Mouse (Mus musculus): ENCODE results near the gene Zdhhc19. TPM values are rescaled to one million over a fixed set of nuclear protein-coding genes. Genes with fewer than 3 reads are reported as not detected.

The Zdhhc19 gene
- polyA plus RNA-seq, 1 experiment from 2014 or later, result not detected

DNA sequence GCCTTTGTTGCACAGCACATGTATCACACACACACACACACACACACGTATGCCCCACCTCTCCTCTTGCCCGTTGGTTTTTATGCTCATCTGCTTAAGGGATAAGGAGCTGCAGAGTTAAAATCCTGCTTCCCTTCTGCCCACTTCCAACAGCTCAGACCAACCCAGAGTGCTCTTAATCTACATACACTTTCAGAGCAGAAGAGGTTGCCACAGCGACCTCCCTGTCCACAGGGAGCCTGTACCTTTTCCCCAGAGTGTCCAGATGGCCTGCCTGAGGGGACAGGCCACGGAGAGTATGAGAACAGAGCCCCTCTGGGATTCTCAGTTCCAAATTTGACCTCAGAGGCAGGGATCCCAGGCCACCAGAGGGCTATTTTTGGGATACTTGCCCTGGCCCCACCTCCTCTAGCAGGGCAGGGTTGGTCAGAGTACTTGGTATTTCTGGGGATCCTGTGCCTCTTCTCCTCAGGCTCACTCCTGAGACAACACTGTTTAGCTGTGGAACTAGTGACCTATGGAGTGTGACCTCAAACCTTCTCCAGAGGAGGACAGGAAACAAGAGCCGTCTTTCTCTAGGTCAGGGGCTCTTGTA is 39.2 kb downstream of the Zdhhc19 start:
- no peak overlapping the region for H3K9ac ChIP-seq (replicated peaks; ENCODE audit: low read depth, low read length)
- no peak for ATAC-seq (ENCODE audit: low read depth)
- WGBS, result 33% methylated on average over 5 of the region's 5 CpGs

DNA sequence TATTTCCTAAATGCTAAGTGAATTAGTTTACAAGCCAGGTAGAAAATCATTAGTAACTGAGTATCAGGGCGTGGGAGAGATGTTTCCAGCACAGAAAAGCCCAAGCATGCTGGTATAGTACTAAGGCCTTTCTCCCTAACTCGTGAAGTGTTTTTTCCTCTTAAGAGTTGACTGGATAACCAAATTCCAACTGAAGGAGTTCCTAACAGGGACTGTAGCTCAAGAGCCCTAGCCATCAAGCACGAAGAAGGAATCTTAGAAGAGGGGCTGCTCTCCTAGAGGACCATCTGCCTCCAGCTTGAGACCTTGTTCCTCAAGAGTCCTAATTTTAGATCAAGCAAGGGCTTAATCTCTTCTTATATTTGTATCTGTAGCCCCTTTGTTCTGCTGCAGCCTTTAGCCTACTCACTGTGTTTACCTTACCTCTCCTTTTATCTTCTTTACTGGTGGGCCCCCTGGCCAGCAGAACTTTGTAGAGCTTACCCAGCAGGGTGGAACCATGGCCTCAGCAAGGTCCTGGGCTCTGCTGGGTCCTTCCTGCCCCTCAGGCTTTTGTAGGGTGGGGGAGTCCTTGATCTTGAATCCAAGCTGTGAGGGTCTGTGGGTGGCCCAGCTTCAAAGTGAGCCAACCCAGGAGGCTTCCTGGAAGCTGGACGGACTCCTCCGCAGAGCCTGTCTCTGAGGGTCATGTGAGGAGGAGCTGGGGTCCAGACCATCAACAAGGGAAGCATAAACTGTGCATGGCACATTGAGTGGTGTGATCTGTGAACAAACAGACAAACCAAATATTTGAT is 42.0 kb downstream of the Zdhhc19 start:
- 54% methylated on average over 5 of the region's 5 CpGs for WGBS
- no peak for ATAC-seq (ENCODE audit: low read depth)

More for the DNA sequence above, 39.2 kb downstream of the Zdhhc19 start:
- H3K9me3 ChIP-seq (ENCODE audit: control insufficient read depth, low read length), result no peaks in the 10 kb centered on the region
- no peaks in the 10 kb centered on the region for H3K36me3 ChIP-seq (ENCODE audit: control insufficient read depth, insufficient read depth, low read length)
- no peaks in the 10 kb centered on the region for H3K4me1 ChIP-seq (ENCODE audit: control insufficient read depth, insufficient read depth, low read length)
- H3K27ac ChIP-seq (ENCODE audit: low read depth, low read length), result no peak overlapping the region
- no peaks in the 10 kb centered on the region for H3K27me3 ChIP-seq (ENCODE audit: control insufficient read depth, insufficient read depth, low read length)
- no peak overlapping the region for H3K4me3 ChIP-seq (ENCODE audit: low read depth, low read length)
- H3K4me2 ChIP-seq (ENCODE audit: low read depth, low read length), result no peak overlapping the region

DNA sequence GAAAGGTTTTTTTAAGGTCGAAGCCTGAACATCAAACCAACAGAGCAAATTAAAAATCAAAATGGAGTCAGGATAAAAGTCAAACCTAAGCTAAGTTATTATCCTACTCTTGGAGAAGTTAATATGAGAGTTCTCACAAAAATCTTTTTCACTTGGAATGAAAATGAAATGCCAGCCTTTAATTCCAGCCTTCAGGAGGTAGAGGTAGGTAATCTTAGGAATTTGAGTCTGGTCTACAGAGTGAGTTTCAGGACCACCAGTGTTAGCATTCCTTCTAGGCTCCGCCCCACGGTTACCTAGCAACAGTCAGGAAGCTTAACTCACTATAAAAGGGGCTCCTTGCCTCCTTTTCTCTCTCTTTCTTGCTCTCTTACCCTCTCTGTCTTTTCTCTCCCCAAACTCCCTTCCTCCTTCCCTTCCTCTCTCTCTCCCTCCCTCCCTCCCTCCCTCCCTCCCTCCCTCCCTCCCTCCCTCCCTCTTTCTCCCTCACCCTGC is 42.7 kb downstream of the Zdhhc19 start:
- no peak for ATAC-seq (ENCODE audit: low read depth)
- 37% methylated on average over 3 of the region's 3 CpGs for WGBS

More for the DNA sequence above, 42.0 kb downstream of the Zdhhc19 start:
- Histone ChIP-seq H3K27me3 (ENCODE audit: control insufficient read depth, insufficient read depth, low read length) (no peaks in the 10 kb centered on the region), H3K4me3 (ENCODE audit: low read depth, low read length) (no peak overlapping the region), H3K9ac (replicated peaks; ENCODE audit: low read depth, low read length) (no peak overlapping the region), H3K4me2 (ENCODE audit: low read depth, low read length) (no peak overlapping the region), H3K36me3 (ENCODE audit: control insufficient read depth, insufficient read depth, low read length) (no peaks in the 10 kb centered on the region), H3K4me1 (ENCODE audit: control insufficient read depth, insufficient read depth, low read length) (no peaks in the 10 kb centered on the region), H3K27ac (ENCODE audit: low read depth, low read length) (no peak overlapping the region), H3K9me3 (ENCODE audit: control insufficient read depth, low read length) (no peaks in the 10 kb centered on the region)

GRCm38 (mm10) chr16:32541338-32542179 is 45.5 kb downstream of the Zdhhc19 start:
- H3K9me3 ChIP-seq (ENCODE audit: control insufficient read depth, low read length), result no peaks in the 10 kb centered on the region
- H3K4me1 ChIP-seq (ENCODE audit: control insufficient read depth, insufficient read depth, low read length), result no peaks in the 10 kb centered on the region
- H3K36me3 ChIP-seq (ENCODE audit: control insufficient read depth, insufficient read depth, low read length), result no peaks in the 10 kb centered on the region
- WGBS, result 93% methylated on average over 6 of the region's 6 CpGs
- ATAC-seq (ENCODE audit: low read depth), result no peak
- no peak overlapping the region for H3K4me2 ChIP-seq (ENCODE audit: low read depth, low read length)
- H3K27ac ChIP-seq (ENCODE audit: low read depth, low read length), result no peak overlapping the region
- no peak overlapping the region for H3K4me3 ChIP-seq (ENCODE audit: low read depth, low read length)
- no peaks in the 10 kb centered on the region for H3K27me3 ChIP-seq (ENCODE audit: control insufficient read depth, insufficient read depth, low read length)
- H3K9ac ChIP-seq (replicated peaks; ENCODE audit: low read depth, low read length), result no peak overlapping the region

More for the DNA sequence above, 42.7 kb downstream of the Zdhhc19 start:
- Histone ChIP-seq H3K9me3 (ENCODE audit: control insufficient read depth, low read length) (no peaks in the 10 kb centered on the region), H3K4me2 (ENCODE audit: low read depth, low read length) (no peak overlapping the region), H3K27ac (ENCODE audit: low read depth, low read length) (no peak overlapping the region), H3K9ac (replicated peaks; ENCODE audit: low read depth, low read length) (no peak overlapping the region), H3K36me3 (ENCODE audit: control insufficient read depth, insufficient read depth, low read length) (no peaks in the 10 kb centered on the region), H3K4me1 (ENCODE audit: control insufficient read depth, insufficient read depth, low read length) (no peaks in the 10 kb centered on the region), H3K27me3 (ENCODE audit: control insufficient read depth, insufficient read depth, low read length) (no peaks in the 10 kb centered on the region), H3K4me3 (ENCODE audit: low read depth, low read length) (no peak overlapping the region)

DNA sequence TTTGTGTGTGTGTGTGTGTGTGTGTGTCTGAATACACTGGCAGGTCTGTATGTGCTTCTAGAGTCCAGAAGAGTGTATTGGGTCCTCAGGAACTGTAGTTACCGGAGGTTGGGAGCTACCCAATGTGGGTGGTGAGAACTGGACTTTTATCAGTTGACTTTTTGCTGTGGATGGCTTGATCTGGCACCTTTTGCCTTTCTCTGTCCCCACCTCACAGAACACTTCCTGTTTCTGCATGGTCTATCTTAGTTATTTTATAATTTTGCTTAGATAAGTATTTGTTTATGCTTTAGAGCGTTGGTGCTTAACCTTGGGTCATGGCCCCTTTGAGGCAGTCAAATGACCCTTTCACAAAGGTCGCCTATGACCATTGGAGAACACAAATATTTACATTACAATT is 47.4 kb downstream of the Zdhhc19 start:
- no peak overlapping the region for H3K4me2 ChIP-seq (ENCODE audit: low read depth, low read length)
- no peak overlapping the region for H3K9ac ChIP-seq (replicated peaks; ENCODE audit: low read depth, low read length)
- no peak for ATAC-seq (ENCODE audit: low read depth)
- no peaks in the 10 kb centered on the region for H3K27me3 ChIP-seq (ENCODE audit: control insufficient read depth, insufficient read depth, low read length)
- H3K9me3 ChIP-seq (ENCODE audit: control insufficient read depth, low read length), result no peaks in the 10 kb centered on the region
- H3K4me3 ChIP-seq (ENCODE audit: low read depth, low read length), result no peak overlapping the region
- H3K27ac ChIP-seq (ENCODE audit: low read depth, low read length), result no peak overlapping the region
- WGBS, result 90% methylated on average over 3 of the region's 3 CpGs
- H3K4me1 ChIP-seq (ENCODE audit: control insufficient read depth, insufficient read depth, low read length), result no peaks in the 10 kb centered on the region
- no peaks in the 10 kb centered on the region for H3K36me3 ChIP-seq (ENCODE audit: control insufficient read depth, insufficient read depth, low read length)

DNA sequence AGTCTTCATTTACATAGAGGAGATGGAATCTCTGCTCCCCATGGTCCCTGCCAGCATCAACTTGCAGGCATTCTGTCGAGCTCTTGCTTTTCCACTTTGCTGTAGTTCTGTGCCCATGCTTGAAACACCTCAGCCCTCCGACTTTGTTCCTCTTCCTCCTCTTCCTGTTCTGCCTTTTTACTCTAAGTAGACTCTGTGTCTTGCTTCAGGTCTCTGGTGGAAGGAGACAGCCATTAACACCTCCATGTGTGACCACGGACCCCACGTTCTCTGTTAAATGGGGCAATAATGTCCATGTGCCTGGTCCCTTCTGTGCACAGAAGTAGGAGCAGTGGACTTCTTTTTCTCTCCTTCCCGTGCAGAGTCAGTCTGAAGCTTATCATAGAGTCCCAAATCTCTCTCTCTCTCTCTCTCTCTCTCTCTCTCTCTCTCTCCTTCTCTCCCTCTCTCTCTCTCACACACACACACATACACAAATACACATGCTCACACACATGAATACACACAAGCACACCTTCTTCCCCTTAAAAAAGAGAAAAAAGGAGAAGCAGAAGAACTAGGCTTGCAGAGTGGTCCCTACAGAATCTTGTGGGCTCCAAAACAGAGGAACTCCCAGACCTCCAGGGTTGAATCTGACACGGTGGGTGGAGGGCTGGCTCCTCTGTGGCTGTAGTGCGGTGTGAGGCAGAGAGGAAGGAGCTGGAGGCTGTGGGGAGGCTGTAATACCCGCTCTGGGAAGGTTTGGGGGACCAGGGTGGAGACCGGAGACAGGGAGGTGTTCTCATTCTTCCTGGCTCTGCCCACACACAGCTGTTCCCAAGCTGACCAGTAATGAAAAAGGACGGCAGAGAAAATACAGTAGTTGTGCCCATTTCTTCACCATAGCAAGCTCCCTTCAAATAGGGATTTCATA is 51.3 kb downstream of the Zdhhc19 start:
- no peak for ATAC-seq (ENCODE audit: low read depth)
- Histone ChIP-seq H3K9me3 (ENCODE audit: control insufficient read depth, low read length) (no peaks in the 10 kb centered on the region), H3K9ac (replicated peaks; ENCODE audit: low read depth, low read length) (no peak overlapping the region), H3K27ac (ENCODE audit: low read depth, low read length) (no peak overlapping the region), H3K36me3 (ENCODE audit: control insufficient read depth, insufficient read depth, low read length) (no peaks in the 10 kb centered on the region), H3K27me3 (ENCODE audit: control insufficient read depth, insufficient read depth, low read length) (no peaks in the 10 kb centered on the region), H3K4me2 (ENCODE audit: low read depth, low read length) (no peak overlapping the region), H3K4me1 (ENCODE audit: control insufficient read depth, insufficient read depth, low read length) (no peaks in the 10 kb centered on the region), H3K4me3 (ENCODE audit: low read depth, low read length) (no peak overlapping the region)
- WGBS, result 72% methylated on average over 10 of the region's 10 CpGs

DNA sequence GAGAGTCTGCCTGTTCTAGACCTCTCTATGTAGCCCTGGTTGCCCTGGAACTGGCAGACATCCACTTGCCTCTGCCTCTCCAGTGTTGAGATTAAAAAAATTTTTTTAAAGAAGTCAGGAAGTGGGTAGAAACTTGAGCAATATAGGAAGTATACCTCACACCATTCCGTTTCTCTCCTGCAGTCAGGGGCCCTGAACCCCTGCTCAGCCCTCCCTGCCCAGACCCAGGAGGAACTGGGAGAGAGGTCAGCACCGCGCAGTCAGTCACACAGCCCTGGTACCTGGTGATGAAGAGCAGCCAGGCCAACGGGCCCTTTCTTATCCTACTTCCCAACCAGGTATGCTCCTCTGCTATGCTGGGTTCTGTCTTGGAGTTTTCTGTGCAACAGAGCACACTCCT is 54.0 kb downstream of the Zdhhc19 start:
- Histone ChIP-seq H3K9ac (replicated peaks; ENCODE audit: low read depth, low read length) (no peak overlapping the region), H3K36me3 (ENCODE audit: control insufficient read depth, insufficient read depth, low read length) (no peaks in the 10 kb centered on the region), H3K4me1 (ENCODE audit: control insufficient read depth, insufficient read depth, low read length) (no peaks in the 10 kb centered on the region), H3K4me3 (ENCODE audit: low read depth, low read length) (no peak overlapping the region), H3K9me3 (ENCODE audit: control insufficient read depth, low read length) (no peaks in the 10 kb centered on the region), H3K4me2 (ENCODE audit: low read depth, low read length) (no peak overlapping the region), H3K27me3 (ENCODE audit: control insufficient read depth, insufficient read depth, low read length) (no peaks in the 10 kb centered on the region), H3K27ac (ENCODE audit: low read depth, low read length) (no peak overlapping the region)
- no peak for ATAC-seq (ENCODE audit: low read depth)
- 90% methylated on average over 4 of the region's 4 CpGs for WGBS

GRCm38 (mm10) chr16:32550487-32550886 is 54.4 kb downstream of the Zdhhc19 start:
- no peak overlapping the region for H3K9ac ChIP-seq (replicated peaks; ENCODE audit: low read depth, low read length)
- ATAC-seq (ENCODE audit: low read depth), result no peak
- 86% methylated on average over 5 of the region's 5 CpGs for WGBS
- no peak overlapping the region for H3K4me3 ChIP-seq (ENCODE audit: low read depth, low read length)
- no peaks in the 10 kb centered on the region for H3K27me3 ChIP-seq (ENCODE audit: control insufficient read depth, insufficient read depth, low read length)
- H3K27ac ChIP-seq (ENCODE audit: low read depth, low read length), result no peak overlapping the region
- no peak overlapping the region for H3K4me2 ChIP-seq (ENCODE audit: low read depth, low read length)
- no peaks in the 10 kb centered on the region for H3K4me1 ChIP-seq (ENCODE audit: control insufficient read depth, insufficient read depth, low read length)
- H3K36me3 ChIP-seq (ENCODE audit: control insufficient read depth, insufficient read depth, low read length), result no peaks in the 10 kb centered on the region
- no peaks in the 10 kb centered on the region for H3K9me3 ChIP-seq (ENCODE audit: control insufficient read depth, low read length)

All from neural tube, embryonic 14.5 days (tissue).